Mouse (Mus musculus): ENCODE results near the gene Ppfibp2.

- TF ChIP-seq GATA1 (IDR thresholded peaks at IDR 0.05; ENCODE audit: borderline replicate concordance, low read length) (no peak), FLI1 (IDR thresholded peaks at IDR 0.05; ENCODE audit: low read length) (no peak)
Measured at GRCm38 (mm10) chr7:107690426-107691221, 95.6 kb downstream of the Ppfibp2 start.
